Mouse (Mus musculus): Measurements from ENCODE around the gene Kif18b.

DNA sequence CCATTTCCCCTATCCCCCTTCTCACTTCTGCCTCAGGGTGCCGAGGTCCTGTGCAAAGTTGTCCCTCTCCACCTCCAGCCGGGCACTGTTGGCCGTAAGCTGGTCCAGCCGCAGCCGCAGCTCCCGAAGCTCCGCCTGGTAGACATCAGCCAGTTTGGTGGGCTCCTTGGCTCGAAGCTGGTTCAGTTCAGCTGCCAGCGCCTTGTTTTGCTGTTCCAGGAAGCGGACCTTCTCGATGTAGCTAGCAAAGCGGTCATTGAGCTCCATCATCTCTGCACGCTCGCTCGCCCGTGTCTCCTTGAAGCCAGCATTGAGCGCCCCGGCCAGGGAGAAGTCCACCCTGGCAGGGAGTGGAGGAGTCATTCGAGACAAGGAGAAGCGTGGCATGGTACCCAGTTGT lies 28.3 kb downstream of the Kif18b start:
- TF ChIP-seq CTCF (IDR thresholded peaks at IDR 0.05; ENCODE audit: control insufficient read depth, insufficient read depth, insufficient read length) (no peak), MAX (IDR thresholded peaks at IDR 0.05) (no peak), USF1 (IDR thresholded peaks at IDR 0.05; ENCODE audit: low read depth) (no peak), MYOG (IDR thresholded peaks at IDR 0.05; ENCODE audit: control insufficient read depth, extremely low read depth, insufficient read length) (no peak)

Data from C2C12 (cell line).